Mouse (Mus musculus) liver, postnatal 0 days (tissue): ENCODE measurements around the gene Tnfrsf12a.

ENCODE experiments used
- CTCF ChIP-seq: sonication (generic); IDR thresholded peaks from 2 replicates; pipeline ENCODE4 v1.5.1; 2016; ENCODE audit warnings: antibody characterized with exemption, low read depth
- EP300 ChIP-seq: IDR thresholded peaks from 2 replicates; pipeline ENCODE4 v1.6.1; 2016; ENCODE audit warnings: antibody characterized with exemption, low read depth, mild to moderate bottlenecking

- TF ChIP-seq CTCF (no peak), EP300 (no peak)
Measured at GRCm38 (mm10) chr17:23679127-23679835, 2.0 kb upstream of the Tnfrsf12a start, which contains the start of gene Cldn6.
